Mouse (Mus musculus) T-helper 1 cell (primary cell): ENCODE data around the gene Zmynd11.

Experiments
- in situ Hi-C: fragments of 300-600 bp; cut with MboI, MseI; formaldehyde crosslinking; loops from one replicate; pipeline ENCODE4 v1.15.1; 2025; ENCODE audit warnings: high pct_unique_total_duplicates

The Zmynd11 gene

DNA sequence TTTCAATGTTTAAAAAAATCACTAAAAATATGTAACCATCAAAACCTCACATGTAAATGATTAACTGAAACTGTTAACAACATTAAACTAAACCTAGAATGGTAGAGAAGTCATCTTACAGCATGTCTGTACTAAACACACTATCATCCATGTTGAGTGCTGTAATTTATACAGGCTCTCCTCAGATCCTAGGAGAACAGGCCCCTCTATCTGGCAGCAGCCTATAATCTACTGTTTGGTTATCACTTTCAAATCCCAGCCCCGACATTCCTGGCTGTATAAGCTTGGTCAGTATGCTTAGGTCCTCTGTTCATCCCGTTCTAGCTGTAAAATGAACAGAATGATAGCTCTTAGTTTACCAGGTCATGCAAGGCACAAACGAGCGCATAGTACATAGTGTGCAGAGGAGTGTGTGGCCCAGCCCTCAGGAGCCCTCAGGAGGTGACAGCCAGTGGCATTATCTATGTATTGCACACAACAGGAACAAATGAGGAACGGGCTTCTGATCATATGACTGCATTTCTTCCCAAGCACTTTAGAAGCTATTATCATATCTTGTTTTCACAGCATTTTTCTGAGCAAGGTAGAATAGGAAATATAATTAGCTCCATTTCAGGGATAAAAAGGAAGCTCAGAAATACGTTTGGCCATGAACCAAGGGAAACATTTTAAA lies 51.5 kb downstream of the Zmynd11 start:
- in situ Hi-C loops, result no loop called here

DNA sequence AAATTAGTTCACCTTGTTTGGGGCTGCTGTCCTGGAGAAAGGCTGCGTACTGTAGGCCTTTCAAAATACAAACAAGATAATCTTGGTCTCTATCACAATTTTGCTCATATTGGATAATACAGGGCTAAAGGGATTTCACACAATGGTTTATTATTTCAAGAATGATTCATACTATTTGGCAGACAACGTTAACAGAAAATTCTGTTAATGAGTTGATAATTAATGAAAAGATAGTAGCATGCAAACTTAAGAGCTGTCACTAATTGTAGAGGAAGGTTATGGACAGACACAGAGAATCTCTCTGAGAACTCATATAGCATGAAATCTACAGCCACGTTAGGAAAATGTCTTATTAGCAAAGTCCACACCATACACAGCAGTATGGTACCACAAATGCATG lies 52.2 kb downstream of the Zmynd11 start:
- in situ Hi-C loops, result no loop called here

DNA sequence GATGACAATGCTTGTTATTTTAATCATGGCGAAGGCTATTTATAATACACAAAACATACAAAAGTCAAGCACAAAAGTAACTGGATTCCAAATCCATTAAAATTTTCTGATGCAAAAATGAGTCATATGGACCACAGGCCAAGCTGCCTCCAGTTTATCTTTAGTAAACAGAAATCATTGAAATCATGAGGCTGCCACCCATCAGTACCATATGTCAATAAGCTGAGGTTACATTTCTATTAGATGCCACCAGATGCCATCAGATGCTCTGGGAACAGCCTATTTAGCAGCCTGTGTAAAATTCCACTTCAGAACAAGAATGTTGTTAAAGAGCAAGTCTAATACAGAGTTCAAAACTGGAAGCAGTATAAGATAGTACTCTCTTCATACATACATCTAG lies 52.7 kb downstream of the Zmynd11 start:
- in situ Hi-C loops, result no loop called here

DNA sequence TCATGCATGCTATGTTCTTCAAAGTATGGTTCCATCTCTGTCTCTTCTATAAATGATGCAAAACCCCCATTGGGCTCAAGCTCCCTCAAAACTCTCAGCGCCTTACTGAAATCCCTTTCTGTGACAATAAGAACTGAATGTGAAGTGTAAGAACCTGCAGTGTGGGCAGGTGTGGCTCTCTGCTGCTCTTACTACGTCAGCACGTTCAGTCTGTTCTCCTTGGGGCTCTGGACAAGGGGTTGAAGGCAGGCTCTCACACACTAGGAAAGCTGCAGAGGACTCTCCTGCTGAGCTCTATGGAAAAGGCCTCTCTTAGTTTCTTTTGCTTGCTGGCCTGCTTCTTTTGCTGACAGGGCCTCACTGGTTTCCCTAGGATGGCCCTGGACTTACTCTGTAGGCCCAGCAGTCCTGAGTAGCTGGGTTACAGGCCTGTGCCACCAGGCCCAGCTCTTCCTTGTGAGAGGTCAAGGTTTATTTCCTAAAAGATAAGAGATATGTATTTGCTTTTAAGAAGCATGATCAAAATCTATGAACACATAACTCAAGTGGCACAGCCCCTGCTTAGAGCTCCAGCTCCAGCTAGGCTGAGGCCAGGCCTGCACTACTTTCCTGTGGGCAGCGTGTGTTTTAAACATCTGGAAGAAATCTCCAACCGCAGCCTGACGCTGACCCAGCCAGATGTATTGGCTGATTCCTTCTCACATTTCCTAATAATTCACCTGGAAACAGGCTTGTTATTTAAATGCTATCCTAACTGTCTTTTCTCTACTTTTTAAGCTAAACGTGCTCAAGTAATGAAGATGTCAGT lies 56.5 kb downstream of the Zmynd11 start:
- in situ Hi-C loops, result no loop called here

DNA sequence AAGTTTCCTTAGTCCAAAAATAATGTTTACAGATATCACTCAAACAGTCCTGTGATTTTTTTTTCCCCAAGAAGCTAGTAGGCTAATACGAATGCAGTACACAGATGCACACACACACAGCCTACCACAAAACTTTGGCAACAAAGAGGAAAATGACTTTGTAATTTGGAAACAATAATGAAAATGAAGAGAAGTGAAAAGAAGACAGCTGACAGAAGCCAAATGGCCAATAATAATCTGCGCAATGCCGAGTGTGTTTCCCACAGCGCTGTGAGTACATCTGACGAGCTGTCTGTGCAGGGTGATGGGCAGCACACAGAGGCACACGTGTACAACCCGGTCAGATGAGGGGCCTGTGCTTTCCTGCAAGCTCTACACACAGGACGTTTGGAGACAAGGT lies 58.4 kb downstream of the Zmynd11 start:
- in situ Hi-C loops, result no loop called here

DNA sequence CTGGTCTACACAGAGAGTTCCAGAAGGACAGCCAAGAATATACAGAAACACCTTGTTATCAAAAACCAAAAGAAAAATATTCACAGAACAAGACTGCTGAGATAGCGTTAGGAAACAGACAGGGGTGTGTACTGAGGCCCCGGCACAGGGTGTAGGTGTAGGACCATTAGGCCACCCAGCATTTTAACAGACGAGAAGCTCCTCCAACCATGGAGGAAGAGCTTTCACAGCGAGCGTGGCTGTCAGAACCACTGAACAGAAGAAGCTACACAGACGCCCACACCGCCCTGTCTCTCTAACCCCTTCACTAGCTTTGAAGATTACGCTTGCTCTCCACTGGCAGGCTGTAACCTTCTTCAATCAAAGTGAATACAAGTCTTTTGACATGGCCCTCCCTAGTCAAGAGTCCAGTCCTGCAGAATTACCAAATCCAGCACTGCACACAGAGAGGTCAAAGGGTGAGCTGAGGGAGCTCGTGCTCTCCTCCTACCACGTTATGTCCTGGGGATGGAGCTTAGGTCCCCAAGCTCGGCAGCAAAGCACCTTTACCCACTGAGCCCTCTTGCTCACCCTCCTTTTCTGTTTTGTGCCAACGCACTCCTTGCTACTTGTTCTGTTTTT lies 62.4 kb downstream of the Zmynd11 start:
- in situ Hi-C loops, result no loop called here

DNA sequence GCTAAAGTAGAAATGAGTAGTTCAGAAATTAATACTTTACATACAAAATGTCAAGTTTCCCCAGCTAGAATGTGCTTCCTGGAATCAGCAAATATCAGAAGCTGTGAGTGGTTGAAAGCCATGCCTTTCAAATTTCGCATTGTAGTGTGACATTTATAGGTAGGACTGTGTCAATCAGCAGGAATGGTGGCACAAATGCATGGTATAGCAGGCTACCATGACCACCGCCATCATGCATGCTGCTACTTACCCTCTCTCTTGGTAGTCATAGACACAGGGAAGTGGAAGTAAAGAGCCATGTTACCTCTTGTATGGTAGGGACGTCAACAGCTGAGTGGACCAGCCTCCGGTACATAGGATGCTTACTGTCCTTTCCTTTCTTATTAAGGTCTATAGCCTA lies 67.8 kb downstream of the Zmynd11 start:
- in situ Hi-C loops, result no loop called here

DNA sequence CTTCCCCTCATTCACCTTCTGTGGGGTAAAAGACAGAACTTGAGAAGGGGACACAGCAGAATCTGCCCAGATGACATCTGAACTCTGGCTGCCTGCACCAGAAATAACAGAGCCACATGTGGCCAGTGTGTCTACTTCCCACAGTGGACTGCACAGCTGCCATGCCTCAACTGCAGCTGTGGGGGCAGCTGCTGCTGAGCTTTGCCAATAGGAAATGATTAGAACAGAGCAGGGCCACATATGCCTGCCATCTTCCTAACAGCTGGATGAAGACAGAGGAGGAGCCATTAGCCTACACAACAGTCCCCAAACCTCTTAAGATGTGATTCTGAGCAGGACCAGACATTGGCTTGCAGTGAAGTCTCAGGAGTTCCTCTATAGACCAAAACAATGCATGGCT lies 69.3 kb downstream of the Zmynd11 start:
- in situ Hi-C loops, result no loop called here

DNA sequence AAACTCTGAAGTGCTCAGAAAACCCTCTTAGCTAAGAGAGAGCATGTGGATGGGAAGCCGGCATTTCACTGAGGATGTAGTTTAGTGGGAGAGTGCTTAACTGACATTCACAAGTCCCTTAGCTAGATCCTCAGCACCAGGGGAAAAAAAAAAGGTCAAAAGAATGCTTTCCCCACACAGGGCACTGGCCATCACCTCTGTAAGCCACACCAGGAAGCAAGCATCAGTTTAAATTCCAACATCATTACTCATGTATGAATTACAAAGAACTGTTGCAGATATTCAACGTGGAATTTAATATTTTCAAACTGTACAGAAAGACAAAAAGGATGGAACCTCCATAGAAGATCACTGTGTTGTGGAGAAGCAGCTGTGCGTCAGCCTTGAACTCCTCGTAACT lies 69.7 kb downstream of the Zmynd11 start:
- in situ Hi-C loops, result no loop called here

DNA sequence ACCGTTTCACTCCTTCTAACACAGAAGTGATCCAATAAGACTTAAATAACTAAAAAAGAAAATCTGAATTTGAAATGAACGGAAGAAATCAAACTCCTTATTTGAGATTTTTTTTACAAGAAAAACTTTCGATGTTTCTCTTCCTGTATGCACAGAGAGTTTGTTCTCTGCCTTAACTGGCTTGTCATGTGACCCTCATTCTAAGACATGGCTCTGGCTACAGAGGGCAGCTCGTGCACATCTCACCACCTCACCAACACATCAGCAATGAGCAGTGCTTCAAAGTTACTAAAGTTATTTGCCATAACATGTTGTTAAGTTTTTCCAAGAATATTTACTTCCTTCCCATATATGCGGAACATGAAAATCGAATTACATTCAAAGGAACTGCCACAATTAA lies 70.5 kb downstream of the Zmynd11 start:
- in situ Hi-C loops, result no loop called here

DNA sequence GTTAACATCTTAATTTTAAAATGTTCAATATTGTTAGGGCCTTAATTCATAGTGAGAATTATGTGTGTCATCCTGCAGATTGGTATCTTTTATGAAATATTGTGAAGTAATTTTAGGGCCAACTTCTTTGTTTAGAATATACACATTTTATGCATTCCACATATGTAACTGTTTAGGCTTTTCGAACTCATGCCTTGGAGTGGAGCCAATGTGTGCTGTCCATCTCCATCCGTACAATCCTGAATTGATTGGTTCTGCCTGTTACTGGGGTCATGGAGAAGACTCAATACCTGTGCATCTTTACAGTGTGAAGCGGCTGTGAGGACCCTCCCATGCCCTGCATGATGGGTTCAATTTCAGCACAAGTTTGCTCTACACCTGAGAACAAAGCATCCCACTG lies 72.3 kb downstream of the Zmynd11 start:
- in situ Hi-C loops, result no loop called here

DNA sequence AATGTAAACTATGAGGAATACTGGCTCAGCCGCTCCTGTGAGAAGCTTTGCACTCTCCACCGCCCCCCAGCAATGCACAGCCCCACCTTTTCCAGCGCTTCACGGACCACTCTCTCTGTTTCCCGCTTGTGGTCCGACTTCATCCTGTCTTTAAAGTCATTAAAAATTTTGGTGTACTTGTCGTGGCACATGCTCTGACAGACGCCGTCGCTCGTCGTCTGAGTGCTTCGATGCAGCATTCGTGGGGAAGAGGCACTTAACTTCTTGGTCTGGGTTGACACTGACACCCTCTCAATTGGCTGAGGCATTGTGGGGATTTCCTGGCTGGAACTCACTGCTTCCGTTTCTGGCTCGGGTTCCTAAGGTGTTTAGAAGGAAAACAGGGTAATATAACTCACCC lies 75.8 kb downstream of the Zmynd11 start:
- in situ Hi-C loops, result no loop called here

DNA sequence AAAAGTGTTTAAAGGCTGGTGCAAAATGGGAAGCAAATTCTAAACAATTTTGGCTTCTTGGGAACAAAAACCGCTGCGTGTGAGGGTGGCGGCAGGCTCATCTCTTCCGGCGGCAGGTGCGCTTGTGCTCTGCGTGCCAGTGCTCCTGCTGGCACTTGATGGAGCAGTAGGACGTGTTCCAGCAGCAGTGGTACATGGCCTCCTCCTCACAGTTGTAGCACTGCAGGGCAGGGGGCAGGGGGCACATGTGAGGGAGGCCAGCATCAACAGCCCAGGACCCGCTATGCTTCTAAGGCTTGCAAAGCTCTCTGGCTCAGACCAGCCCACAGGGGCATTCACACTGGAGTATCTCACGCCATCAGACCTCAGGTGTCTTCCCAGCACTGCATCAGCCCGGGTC lies 78.4 kb downstream of the Zmynd11 start:
- in situ Hi-C loops, result no loop called here

DNA sequence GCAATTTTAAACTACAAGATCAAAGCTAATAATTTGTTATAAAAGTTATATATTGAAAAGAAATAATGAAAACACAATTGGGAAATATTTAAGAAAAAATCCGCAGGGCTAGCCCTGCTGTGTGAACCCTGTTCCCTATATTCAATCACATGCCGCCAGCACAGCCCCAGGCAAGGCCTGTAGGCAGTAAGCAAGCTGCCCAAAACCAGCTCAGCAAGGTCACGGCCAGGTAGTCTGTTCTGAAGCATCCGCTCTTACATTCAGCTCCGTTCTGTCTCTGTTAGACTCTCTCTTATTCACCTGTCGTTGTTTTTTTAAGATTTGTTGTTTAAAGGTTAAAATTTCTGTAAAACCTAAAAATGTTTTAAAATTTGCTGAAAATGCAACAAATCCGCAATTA lies 78.9 kb downstream of the Zmynd11 start:
- in situ Hi-C loops, result no loop called here

DNA sequence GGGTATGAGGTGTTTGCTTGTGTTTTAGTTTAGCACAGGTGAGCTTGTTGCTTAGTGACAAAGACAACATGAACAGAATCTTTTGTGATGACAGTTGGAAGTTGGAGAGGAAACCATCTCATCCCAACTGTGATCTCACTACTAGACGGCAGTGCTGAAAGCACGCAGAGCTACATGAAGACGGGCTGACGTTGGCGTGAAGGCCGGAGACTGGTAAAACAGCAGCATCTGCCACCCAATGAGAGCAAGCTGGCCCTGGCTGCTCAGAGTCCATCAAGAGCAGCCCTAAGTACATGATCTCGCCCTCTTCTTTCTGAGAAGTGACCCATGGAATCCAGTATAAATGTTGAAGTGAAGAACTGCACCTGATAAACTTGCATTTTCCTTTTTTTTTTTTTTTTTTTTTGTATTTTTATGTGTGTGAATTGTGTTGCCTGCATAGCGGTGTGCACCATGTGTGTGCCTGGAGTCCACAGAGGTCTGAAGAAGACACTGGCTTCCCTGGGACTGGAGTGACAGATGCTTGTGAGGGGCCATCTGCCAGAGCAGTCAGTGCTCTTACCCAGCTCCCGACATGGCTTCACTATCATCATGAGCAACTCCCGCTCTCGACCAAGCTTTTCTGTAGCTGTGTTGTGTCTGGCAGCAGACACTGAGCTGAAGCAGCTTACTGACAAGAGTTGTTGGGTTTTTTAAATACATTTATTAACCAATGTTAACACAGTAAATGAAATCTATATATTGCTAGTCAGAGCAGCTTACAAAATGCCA lies 80.8 kb downstream of the Zmynd11 start:
- in situ Hi-C loops, result no loop called here

DNA sequence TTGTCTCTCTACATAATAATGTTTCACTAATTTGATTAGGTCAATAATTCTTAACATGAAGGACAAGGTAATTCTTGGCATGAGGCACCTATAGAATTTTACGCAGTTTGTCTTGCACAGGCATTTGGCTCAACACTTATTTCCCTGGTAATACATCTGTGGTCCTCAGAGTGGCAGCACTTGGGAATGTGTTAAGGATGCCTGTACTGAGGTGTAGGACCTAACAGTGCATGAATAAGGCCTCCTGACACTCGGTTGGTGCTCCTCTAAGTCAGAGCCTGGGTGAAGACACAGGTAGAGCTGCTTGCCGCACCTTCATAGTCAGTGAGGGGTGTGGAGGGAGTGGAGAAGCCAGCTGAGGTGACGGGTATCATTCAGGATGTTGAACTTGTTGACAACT lies 81.8 kb downstream of the Zmynd11 start:
- in situ Hi-C loops, result no loop called here

DNA sequence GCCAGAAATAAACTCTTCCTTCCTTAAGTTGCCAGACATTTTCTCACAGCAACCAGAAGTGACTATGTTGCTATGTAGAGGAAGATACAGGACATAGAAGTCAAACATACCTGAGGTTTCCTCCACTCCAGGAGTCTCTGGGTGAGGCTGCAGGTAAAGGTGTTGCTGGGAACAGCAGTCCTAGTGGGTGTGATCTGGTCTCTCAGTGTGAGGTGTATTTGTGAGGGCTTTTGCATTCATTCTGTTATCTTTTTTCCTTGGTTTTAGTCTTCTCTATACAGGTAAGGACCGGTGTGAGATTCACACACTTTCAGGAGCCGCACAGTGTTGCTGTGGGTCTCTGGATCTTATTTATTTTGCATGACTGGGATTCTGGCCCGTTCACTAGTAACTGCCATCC lies 83.6 kb downstream of the Zmynd11 start:
- in situ Hi-C loops, result no loop called here

DNA sequence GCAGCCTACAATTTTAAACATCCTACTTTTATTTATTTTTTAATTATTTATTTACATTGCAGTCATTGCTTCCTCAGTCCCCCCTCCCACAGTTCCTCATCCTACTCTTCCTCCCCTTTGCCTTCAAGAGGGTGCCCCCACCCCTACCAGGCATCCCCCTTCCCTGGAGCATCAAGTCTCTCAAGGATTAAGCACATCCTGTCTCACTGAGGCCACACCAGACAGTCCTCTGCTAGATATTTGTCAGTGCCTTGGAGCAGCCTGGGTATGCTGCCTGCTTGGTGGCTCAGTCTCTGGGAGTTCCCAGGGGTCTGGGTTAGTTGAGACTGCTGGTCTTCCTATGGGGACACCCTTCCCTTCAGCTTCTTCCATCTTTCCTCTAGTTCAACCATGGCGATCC lies 91.0 kb downstream of the Zmynd11 start:
- in situ Hi-C loops, result no loop called here

DNA sequence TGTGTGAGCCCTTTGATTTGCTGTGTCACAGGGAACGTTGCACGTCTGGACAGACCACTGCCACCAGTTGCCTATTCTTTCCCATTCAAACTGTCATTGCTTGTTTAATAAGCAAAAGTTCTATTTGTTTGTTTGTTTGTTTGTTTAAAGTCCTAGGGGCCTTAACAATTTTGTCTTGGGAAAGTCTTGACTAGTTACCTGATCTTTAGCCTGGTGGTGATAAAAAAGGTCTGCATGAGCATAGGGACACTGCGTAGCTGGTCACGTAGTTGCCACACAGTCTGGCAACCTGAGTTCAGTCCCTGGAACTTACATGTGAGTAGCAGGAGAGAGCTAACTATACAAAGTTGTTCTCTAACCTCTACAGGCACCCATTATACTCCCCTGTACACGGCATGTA lies 95.9 kb downstream of the Zmynd11 start:
- in situ Hi-C loops, result no loop called here

DNA sequence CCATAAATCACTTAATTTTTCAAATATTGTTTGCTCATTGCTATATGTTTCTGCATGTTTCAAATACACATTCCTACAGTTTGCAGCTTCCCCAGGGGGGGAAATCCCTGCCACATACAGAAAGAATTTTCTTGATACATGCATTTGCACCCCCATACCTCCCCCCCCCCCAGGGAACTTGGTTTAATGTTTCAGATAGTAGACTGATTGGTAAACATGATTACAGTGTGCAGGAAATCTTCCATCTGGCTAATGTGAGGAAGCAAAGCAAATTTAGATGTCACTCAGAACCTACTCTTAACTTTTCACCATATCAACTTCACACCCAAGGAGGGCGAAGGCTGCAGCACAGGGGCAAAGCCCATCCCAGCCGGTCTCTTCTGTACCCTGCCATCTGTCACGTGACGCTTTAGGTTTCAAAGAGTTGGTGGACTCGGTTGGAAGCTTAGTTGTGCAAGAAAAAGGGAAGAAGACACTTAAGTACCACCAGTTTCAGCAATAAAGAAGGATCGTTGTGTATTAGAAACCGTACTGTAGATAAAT lies 97.1 kb downstream of the Zmynd11 start:
- in situ Hi-C loops, result no loop called here

DNA sequence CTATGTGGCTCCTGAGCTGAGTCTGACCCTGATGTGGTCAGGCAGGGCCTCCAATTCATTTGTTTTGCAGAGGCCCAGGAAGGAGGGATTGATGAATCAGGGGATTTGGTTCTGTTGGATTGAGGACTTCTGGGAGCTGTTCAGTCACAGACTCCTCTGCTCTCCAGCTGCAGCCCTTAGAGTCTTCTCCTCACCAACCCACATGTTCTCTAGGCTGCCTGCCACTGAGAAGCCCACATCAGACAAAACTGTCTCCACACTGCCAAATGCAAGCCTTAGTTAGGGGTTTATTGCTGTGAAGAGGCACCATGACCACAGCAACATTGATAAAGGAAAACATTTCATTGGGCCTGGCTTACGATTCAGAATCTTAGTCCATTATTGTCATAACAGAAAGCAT lies 101.5 kb downstream of the Zmynd11 start:
- in situ Hi-C loops, result no loop called here

DNA sequence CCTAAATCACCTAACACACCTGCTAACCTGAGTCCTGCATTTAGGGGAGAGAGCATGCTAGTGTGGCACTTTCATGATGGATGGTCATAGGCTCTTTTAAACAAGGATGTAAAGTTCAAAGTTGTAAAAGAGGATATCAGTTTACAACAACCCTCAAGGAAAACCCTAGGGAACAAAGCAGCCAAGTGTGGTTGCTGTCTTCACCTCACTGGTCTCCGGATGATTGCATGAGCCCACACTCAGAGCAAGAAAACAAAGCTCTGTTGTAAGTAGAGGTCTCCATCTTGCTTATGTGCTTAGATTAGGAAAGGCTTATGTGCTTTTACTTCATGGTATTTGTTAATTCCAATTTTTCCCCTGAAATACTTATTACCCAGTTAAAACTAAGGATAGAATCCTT lies 104.4 kb downstream of the Zmynd11 start:
- in situ Hi-C loops, result no loop called here
